ENCODE assay signal across 19 mouse cellular contexts in the genomic region with DNA sequence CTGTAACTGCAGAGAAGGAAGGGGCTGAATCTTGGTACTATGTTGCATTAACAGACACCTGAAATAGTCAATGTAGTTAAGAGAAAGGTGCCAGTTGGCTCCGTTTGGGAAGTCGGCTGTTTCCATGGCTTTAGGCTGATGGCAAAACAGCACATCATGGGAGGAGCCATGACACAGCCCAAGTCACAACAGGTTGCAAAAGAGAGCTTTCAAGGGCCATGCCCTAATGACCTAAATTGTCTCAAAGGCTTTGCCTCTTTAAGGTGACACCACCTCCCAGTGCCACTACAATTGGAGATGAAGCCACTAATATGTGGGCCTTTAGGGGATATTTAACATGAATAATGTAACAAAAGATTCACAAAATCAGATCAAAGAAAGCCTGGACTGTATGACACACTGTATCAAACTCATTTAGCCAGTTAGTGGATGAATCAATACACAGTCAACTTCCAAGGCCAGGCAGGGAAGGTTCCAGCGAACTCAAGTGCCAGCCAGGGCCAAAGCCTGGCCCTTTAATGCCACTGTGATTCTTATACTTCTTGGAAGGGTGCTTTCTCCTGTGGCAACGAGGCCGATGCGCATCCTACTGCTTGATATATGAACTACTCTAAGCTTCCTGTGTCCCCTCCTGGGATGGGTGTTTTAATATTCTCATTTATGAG.
DNase-seq lines count a peak whose midpoint lies in the region; ATAC-seq and TF ChIP-seq lines count a peak whose summit lies in the region.
"Had no signal": no experiment of that assay in that cellular context is flagged by ENCODE, and none has a peak within 500 bp of the region (broad histone marks: within the 10 kb centered on the region; RNA-seq: fewer than 3 reads in every experiment).

No protein-coding gene starts in this region.

- peak; percentile 81 for ATAC-seq in liver, postnatal 0 days
- ATAC-seq in liver, embryonic 11.5 days (replicated peaks; ENCODE audit: low FRiP score), result no peak
- ATAC-seq: forebrain, embryonic 15.5 days; hindbrain, embryonic 16.5 days; inflammation-experienced regulatory T-cells, adult 6 months; intestine, postnatal 0 days had no signal

- H3K9ac ChIP-seq in liver, postnatal 0 days (replicated peaks), result no peak overlapping the region
- H3K9ac ChIP-seq in liver, embryonic 11.5 days (ENCODE audit: low read depth, low read length), result no peak overlapping the region
- H3K9ac ChIP-seq: embryonic facial prominence, embryonic 15.5 days; forebrain, embryonic 15.5 days; heart, embryonic 12.5 days; hindbrain, embryonic 12.5 days had no signal

- H3K27me3 ChIP-seq in liver, postnatal 0 days (ENCODE audit: insufficient read depth, low read length), result no peaks in the 10 kb centered on the region
- H3K27me3 ChIP-seq in liver, embryonic 11.5 days (replicated peaks; ENCODE audit: control insufficient read depth, insufficient read depth, low read length), result no peaks in the 10 kb centered on the region
- H3K27me3 ChIP-seq: embryonic facial prominence, embryonic 15.5 days; forebrain, embryonic 15.5 days; heart, embryonic 12.5 days; hindbrain, embryonic 12.5 days had no signal

- H3K4me2 ChIP-seq in liver, postnatal 0 days (ENCODE audit: low read depth, low read length), result no peak overlapping the region
- H3K4me2 ChIP-seq in liver, embryonic 11.5 days, result no peak overlapping the region
- H3K4me2 ChIP-seq: embryonic facial prominence, embryonic 15.5 days; forebrain, embryonic 15.5 days; heart, embryonic 12.5 days; hindbrain, embryonic 12.5 days had no signal

- peak; percentile 29 for DNase-seq in liver, postnatal 0 days
- DNase-seq in liver, embryonic 11.5 days (ENCODE audit: low spot score), result no peak
- peak; percentile 36 for DNase-seq in adrenal gland, postnatal 10 days
- peak; percentile 60 to 66 for DNase-seq in adrenal gland, postnatal 36 days
- DNase-seq in layer of hippocampus, adult 2 months (ENCODE audit: low spot score in 2 of 2), result no peak
- DNase-seq in lung, postnatal 36 days, result no peak
- DNase-seq: cerebellum, adult 11 months; cerebellum, adult 8-10 months; cerebellum, postnatal 14 days; embryo, embryonic 11 days; gastrocnemius, postnatal 10 days had no signal

- no peak overlapping the region for H3K4me3 ChIP-seq in liver, postnatal 0 days (ENCODE audit: low read depth, low read length)
- no peak overlapping the region for H3K4me3 ChIP-seq in liver, embryonic 11.5 days (ENCODE audit: low read depth, low read length)
- no peak overlapping the region for H3K4me3 ChIP-seq in layer of hippocampus, adult 2 months
- H3K4me3 ChIP-seq: embryonic facial prominence, embryonic 15.5 days; erythroblast, embryonic 14.5 days; forebrain, embryonic 15.5 days; heart, embryonic 12.5 days; hindbrain, embryonic 12.5 days had no signal

- no peaks in the 10 kb centered on the region for H3K9me3 ChIP-seq in liver, postnatal 0 days (ENCODE audit: low read length)
- no peaks in the 10 kb centered on the region for H3K9me3 ChIP-seq in liver, embryonic 11.5 days (ENCODE audit: control insufficient read depth, low read length)
- H3K9me3 ChIP-seq: embryonic facial prominence, embryonic 15.5 days; forebrain, embryonic 15.5 days had no signal

- H3K4me1 ChIP-seq in liver, postnatal 0 days (ENCODE audit: insufficient read depth), result peaks cover 18% of the 10 kb centered on the region
- H3K4me1 ChIP-seq in liver, embryonic 11.5 days (replicated peaks; ENCODE audit: control insufficient read depth, insufficient read depth, low read length), result no peaks in the 10 kb centered on the region; the same call in 1 of the 2 replicates
- H3K4me1 ChIP-seq: embryonic facial prominence, embryonic 15.5 days; forebrain, embryonic 15.5 days; hindbrain, embryonic 12.5 days had no signal

- TF ChIP-seq EP300 in liver, postnatal 0 days (IDR thresholded peaks at IDR 0.05; ENCODE audit: low read depth), result no peak

- H3K27ac ChIP-seq in liver, postnatal 0 days (ENCODE audit: low read depth), result peak overlapping the region; percentile 53
- no peak overlapping the region for H3K27ac ChIP-seq in liver, embryonic 11.5 days (ENCODE audit: low read depth, low read length)
- no peak overlapping the region for H3K27ac ChIP-seq in layer of hippocampus, adult 2 months
- H3K27ac ChIP-seq: embryonic facial prominence, embryonic 15.5 days; forebrain, embryonic 15.5 days; hindbrain, embryonic 12.5 days had no signal

- no peaks in the 10 kb centered on the region for H3K36me3 ChIP-seq in liver, postnatal 0 days (replicated peaks; ENCODE audit: insufficient read depth, low read length)
- no peaks in the 10 kb centered on the region for H3K36me3 ChIP-seq in liver, embryonic 11.5 days (ENCODE audit: control insufficient read depth, insufficient read depth, low read length)
- H3K36me3 ChIP-seq: embryonic facial prominence, embryonic 15.5 days; forebrain, embryonic 15.5 days; heart, embryonic 12.5 days; hindbrain, embryonic 12.5 days had no signal

- no peak for TF ChIP-seq CTCF in liver, postnatal 0 days (IDR thresholded peaks at IDR 0.05; ENCODE audit: low read depth)
- no peak for TF ChIP-seq CTCF in layer of hippocampus, adult 2 months (conservative IDR thresholded peaks at IDR 0.05)

- WGBS in liver, postnatal 0 days (ENCODE audit: insufficient replicate concordance), result 80% methylated on average over 6 of the region's 6 CpGs
- WGBS in liver, embryonic 11.5 days, result 82% methylated on average over 6 of the region's 6 CpGs

Comparison
In these comparisons a context has a peak if more than half of its experiments do, and no peak if none do; other contexts are left out.
1. DNase-seq: peak in liver, postnatal 0 days (single experiment), adrenal gland, postnatal 10 days (single experiment) and adrenal gland, postnatal 36 days (2 of 2); none in liver, embryonic 11.5 days (single experiment), layer of hippocampus, adult 2 months (0 of 2) and lung, postnatal 36 days (single experiment).